ENCODE assay signal across 8 mouse cellular contexts in genomic region chr9:32223739-32224529, GRCm38 (mm10).
DNase-seq lines count a peak whose midpoint lies in the region; ATAC-seq lines count a peak whose summit lies in the region.

No protein-coding gene starts in this region.

- no peaks in the 10 kb centered on the region for H3K27me3 ChIP-seq in heart, embryonic 10.5 days (ENCODE audit: insufficient read depth, poor library complexity, severe bottlenecking)
- H3K27me3 ChIP-seq in midbrain, embryonic 14.5 days (ENCODE audit: control insufficient read depth, insufficient read depth, low read length) = no peaks in the 10 kb centered on the region

- no peaks in the 10 kb centered on the region for H3K9me3 ChIP-seq in heart, embryonic 10.5 days
- no peaks in the 10 kb centered on the region for H3K9me3 ChIP-seq in midbrain, embryonic 14.5 days (ENCODE audit: control insufficient read depth, low read length)

- 0 out of 2 replicates have a peak overlapping the region, but pooled peaks have one; percentile 3 for H3K4me3 ChIP-seq in heart, embryonic 10.5 days
- H3K4me3 ChIP-seq in midbrain, embryonic 14.5 days (replicated peaks; ENCODE audit: low read depth, low read length) = no peak overlapping the region

- ATAC-seq in midbrain, embryonic 14.5 days (ENCODE audit: low FRiP score, low TSS enrichment) = no peak
- ATAC-seq in activated CD4-positive, CD25-positive, alpha-beta regulatory T cell, adult 4 months = no peak

- intact Hi-C loops in heart, postnatal 25 days (cut with DNase I) = no loop called here
- intact Hi-C loops in gastrocnemius, postnatal 14 days (cut with DNase I; ENCODE audit: low total_unique reads) = no loop called here

- H3K9ac ChIP-seq in midbrain, embryonic 14.5 days (replicated peaks; ENCODE audit: low read length) = no peak overlapping the region

- H3K27ac ChIP-seq in heart, embryonic 10.5 days = peak overlapping the region; percentile 73
- H3K27ac ChIP-seq in midbrain, embryonic 14.5 days (replicated peaks; ENCODE audit: low read depth, low read length) = peak overlapping the region; percentile 26; the same call in 1 of the 2 replicates

- H3K4me2 ChIP-seq in midbrain, embryonic 14.5 days (ENCODE audit: low read length) = no peak overlapping the region

- peaks cover 39% of the 10 kb centered on the region for H3K4me1 ChIP-seq in heart, embryonic 10.5 days
- H3K4me1 ChIP-seq in midbrain, embryonic 14.5 days (ENCODE audit: control insufficient read depth, insufficient read depth, low read length) = no peaks in the 10 kb centered on the region

- no peaks in the 10 kb centered on the region for H3K36me3 ChIP-seq in heart, embryonic 10.5 days
- no peaks in the 10 kb centered on the region for H3K36me3 ChIP-seq in midbrain, embryonic 14.5 days (ENCODE audit: control insufficient read depth, insufficient read depth, low read length)

- WGBS in heart, embryonic 10.5 days = 34% methylated on average over 5 of the region's 5 CpGs
- WGBS in midbrain, embryonic 14.5 days = 34% methylated on average over 5 of the region's 5 CpGs

- no peak for DNase-seq in heart, embryonic 10.5 days (ENCODE audit: low spot score)
- DNase-seq in heart, postnatal 25 days (ENCODE audit: low spot score) = no peak
- peak; percentile 54 to 61 for DNase-seq in adrenal gland, postnatal 36 days
- DNase-seq in forelimb bud, embryonic 11.5 days (ENCODE audit: low read depth, low spot score) = peak; percentile 18
- DNase-seq in kidney, postnatal 14 days = peak; percentile 84
- peak; percentile 29 for DNase-seq in midbrain, embryonic 14.5 days
- DNase-seq in gastrocnemius, postnatal 14 days = no peak

Comparison
In these comparisons a context has a peak if more than half of its experiments do, and no peak if none do; other contexts are left out.
1. DNase-seq: peak in adrenal gland, postnatal 36 days (2 of 2), forelimb bud, embryonic 11.5 days (single experiment), kidney, postnatal 14 days (single experiment) and midbrain, embryonic 14.5 days (single experiment); none in heart, embryonic 10.5 days (single experiment), heart, postnatal 25 days (single experiment) and gastrocnemius, postnatal 14 days (single experiment).